Mouse (Mus musculus) thymus, postnatal 0 days (tissue): ENCODE measurements at regions not wholly inside any gene's neighbourhood (a gene's known extent, or its start where the extent isn't known, plus 50 kb on each side); places are given as distances from the start of the nearest gene placed in this dataset.

Source experiments
- DNase-seq: peaks from one replicate; pipeline ENCODE4 v3.0.0-alpha.2; 2015; ENCODE audit warnings: low spot score

- DNase-seq = no peak
Measured at GRCm38 (mm10) chr15:38608207-38608870, 1183.0 kb downstream of the 4930447A16Rik start.

GRCm38 (mm10) chr15:38609522-38609921 is 1184.2 kb downstream of the 4930447A16Rik start:
- no peak for DNase-seq
